Mouse (Mus musculus): Measurements from ENCODE around the gene Fam193a. TPM values are rescaled to one million over a fixed set of nuclear protein-coding genes. Genes with fewer than 3 reads are reported as not detected.

Fam193a gene
- polyA plus RNA-seq, 1 experiment, result 45.8 TPM

DNA sequence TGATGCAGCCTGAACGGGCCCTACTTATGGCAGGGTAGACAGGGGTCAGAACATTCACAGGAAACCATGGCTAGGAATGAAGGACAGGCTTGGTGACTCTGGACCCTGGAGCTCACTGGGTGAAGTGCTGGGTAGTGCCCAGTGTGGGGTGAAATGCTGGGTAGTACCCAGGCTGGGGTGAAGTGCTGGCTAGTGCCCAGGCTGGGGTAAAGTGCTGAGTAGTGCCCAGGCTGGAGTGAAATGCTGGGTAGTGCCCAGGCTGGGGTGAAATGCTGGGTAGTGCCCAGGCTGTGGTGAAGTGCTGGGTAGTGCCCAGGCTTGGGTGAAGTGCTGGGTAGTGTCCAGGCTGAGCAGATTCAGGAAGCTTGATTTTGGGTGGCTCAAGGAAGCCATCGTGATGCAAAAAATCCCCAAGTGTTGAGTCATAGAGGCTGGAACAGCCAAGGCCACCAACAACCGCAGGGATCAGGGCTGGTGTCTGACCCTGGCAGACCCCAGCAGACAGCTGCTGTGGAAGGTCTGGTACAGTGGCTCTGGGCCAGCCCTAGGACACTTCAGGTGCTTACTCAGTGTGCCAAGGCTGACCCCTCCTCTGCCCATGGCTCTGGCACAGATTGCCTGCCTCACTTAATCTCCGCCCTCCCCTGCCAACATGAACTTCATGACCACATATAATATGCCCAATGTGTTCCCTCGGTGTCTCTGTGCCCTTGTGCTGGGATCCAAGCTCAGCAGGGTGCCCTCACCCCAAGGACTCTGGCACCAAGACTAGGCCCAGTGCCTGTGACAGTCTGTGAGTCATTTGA lies 165.2 kb downstream of the Fam193a start:
- TF ChIP-seq POLR2A (IDR thresholded peaks at IDR 0.05; ENCODE audit: borderline replicate concordance, extremely low read depth, low read depth, low read length), result no peak
- TF ChIP-seq CTCF (IDR thresholded peaks at IDR 0.05; ENCODE audit: insufficient read depth, low read length), result no peak
- Histone ChIP-seq H3K4me3 (replicated peaks; ENCODE audit: extremely low read depth, low read depth, low read length) (no peak overlapping the region), H3K4me1 (ENCODE audit: control insufficient read depth, insufficient read depth, low read length) (peaks cover 6% of the 10 kb centered on the region)
- DNase-seq, result no peak
- WGBS, result 48% methylated on average over 5 of the region's 5 CpGs

DNA sequence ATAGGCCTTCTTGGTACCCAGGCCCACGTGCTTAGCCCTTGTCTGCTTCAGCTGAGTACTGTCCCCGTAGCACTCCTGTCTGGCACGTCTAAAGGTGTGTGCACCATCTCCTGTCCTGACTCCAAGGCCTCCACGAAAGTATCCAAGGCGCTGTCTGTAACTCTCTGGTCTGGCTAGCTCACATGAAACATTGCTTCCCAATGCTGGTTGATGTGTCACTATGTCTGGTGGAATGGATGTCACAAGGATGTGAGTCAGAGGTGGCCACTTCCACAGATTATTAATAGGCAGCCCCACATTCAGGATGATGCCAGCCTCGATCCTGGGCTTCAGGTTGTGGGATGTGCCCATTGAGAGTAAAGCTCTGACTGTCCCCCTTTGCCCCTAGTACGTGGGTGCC lies 166.1 kb downstream of the Fam193a start:
- no peak overlapping the region for H3K4me3 ChIP-seq (replicated peaks; ENCODE audit: extremely low read depth, low read depth, low read length)
- TF ChIP-seq POLR2A (IDR thresholded peaks at IDR 0.05; ENCODE audit: borderline replicate concordance, extremely low read depth, low read depth, low read length), result no peak
- no peak for TF ChIP-seq CTCF (IDR thresholded peaks at IDR 0.05; ENCODE audit: insufficient read depth, low read length)
- peaks cover 4% of the 10 kb centered on the region for H3K4me1 ChIP-seq (ENCODE audit: control insufficient read depth, insufficient read depth, low read length)
- 81% methylated on average over 7 of the region's 7 CpGs for WGBS
- no peak for DNase-seq

Other genes with a start within 250 kb of the Fam193a start
- 0.77 and 1.4 TPM in 2 replicates for gene Poln, start 200.5 kb upstream of the Fam193a start, polyA plus RNA-seq (2012; rRNA removed)
- 0.46 and 0.49 TPM in 2 replicates for gene Haus3, start 200.4 kb upstream of the Fam193a start, polyA plus RNA-seq (2012; rRNA removed)
- 318 and 340 TPM in 2 replicates for gene Mxd4, start 182.2 kb upstream of the Fam193a start, polyA plus RNA-seq (2012; rRNA removed)
- gene Zfyve28, start 81.5 kb upstream of the Fam193a start, polyA plus RNA-seq (2012; rRNA removed), result 4.5 and 6.4 TPM in 2 replicates
- gene Cfap99, start 81.3 kb upstream of the Fam193a start, polyA plus RNA-seq (2012; rRNA removed), result 1.3 and 1.8 TPM in 2 replicates
- gene Rnf4, start 33.6 kb upstream of the Fam193a start, polyA plus RNA-seq (2012; rRNA removed), result 39.7 and 57.4 TPM in 2 replicates
- 30.1 and 33.6 TPM in 2 replicates for gene Tnip2, start 144.1 kb downstream of the Fam193a start, polyA plus RNA-seq (2012; rRNA removed)
- gene Sh3bp2, start 155.9 kb downstream of the Fam193a start, polyA plus RNA-seq (2012; rRNA removed), result 14.1 and 17.3 TPM in 2 replicates
- 188 and 231 TPM in 2 replicates for gene Add1, start 203.7 kb downstream of the Fam193a start, polyA plus RNA-seq (2012; rRNA removed)